Mouse (Mus musculus): Measurements from ENCODE around the gene Prr12. TPM values are rescaled to one million over a fixed set of nuclear protein-coding genes. Genes with fewer than 3 reads are reported as not detected.
A peak's percentile ranks its signal among the peaks of the same experiment; 100 is the strongest.

Gene Prr12
- polyA plus RNA-seq, 1 experiment from 2014 or later: 15.0 TPM

DNA sequence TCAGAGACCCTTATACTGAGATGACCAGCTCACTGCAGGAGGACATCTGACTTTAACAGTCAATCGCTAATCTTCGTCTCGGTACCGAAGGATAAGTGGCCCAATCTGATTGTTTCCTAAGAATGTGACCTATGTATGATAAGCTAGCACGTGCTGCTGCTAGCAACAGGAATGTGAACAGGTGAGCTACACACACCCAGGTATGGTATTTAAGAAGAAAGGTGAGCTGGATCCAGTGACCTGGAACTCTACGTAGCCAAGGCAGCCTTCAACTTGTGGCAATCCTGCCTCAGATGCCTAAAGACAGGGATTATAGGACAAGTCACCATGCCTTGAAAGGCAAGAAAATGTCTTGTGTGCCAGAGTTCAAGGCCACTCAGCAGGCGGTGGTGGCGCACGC lies 14.3 kb downstream of the Prr12 start:
- 93% methylated on average over 9 of the region's 9 CpGs for WGBS
- Histone ChIP-seq H3K4me1 (replicated peaks; ENCODE audit: control insufficient read depth, insufficient read depth, low read length) (no peaks in the 10 kb centered on the region), H3K36me3 (ENCODE audit: control insufficient read depth, insufficient read depth, low read length) (peaks cover 100% of the 10 kb centered on the region), H3K4me2 (ENCODE audit: low read length) (no peak overlapping the region), H3K27me3 (replicated peaks; ENCODE audit: control insufficient read depth, insufficient read depth, low read length) (no peaks in the 10 kb centered on the region), H3K9ac (ENCODE audit: low read length) (no peak overlapping the region), H3K9me3 (ENCODE audit: control insufficient read depth, low read length) (no peaks in the 10 kb centered on the region), H3K4me3 (ENCODE audit: low read depth, low read length) (no peak overlapping the region), H3K27ac (ENCODE audit: low read depth) (no peak overlapping the region)
- ATAC-seq (replicated peaks; ENCODE audit: low FRiP score, low TSS enrichment, low read depth) (no peak), DNase-seq (ENCODE audit: low spot score) (no peak)

- no peaks in the 10 kb centered on the region for H3K27me3 ChIP-seq (replicated peaks; ENCODE audit: control insufficient read depth, insufficient read depth, low read length)
- H3K9ac ChIP-seq (ENCODE audit: low read length): no peak overlapping the region
- no peaks in the 10 kb centered on the region for H3K4me1 ChIP-seq (replicated peaks; ENCODE audit: control insufficient read depth, insufficient read depth, low read length)
- DNase-seq (ENCODE audit: low spot score) (peak; percentile 69), ATAC-seq (replicated peaks; ENCODE audit: low FRiP score, low TSS enrichment, low read depth) (no peak)
- peaks cover 100% of the 10 kb centered on the region for H3K36me3 ChIP-seq (ENCODE audit: control insufficient read depth, insufficient read depth, low read length)
- H3K9me3 ChIP-seq (ENCODE audit: control insufficient read depth, low read length): no peaks in the 10 kb centered on the region
- H3K4me3 ChIP-seq (ENCODE audit: low read depth, low read length): no peak overlapping the region
- no peak overlapping the region for H3K27ac ChIP-seq (ENCODE audit: low read depth)
- 71% methylated on average over 7 of the region's 7 CpGs for WGBS
- H3K4me2 ChIP-seq (ENCODE audit: low read length): no peak overlapping the region
Measured at GRCm38 (mm10) chr7:45037720-45038361, 14.8 kb downstream of the Prr12 start.

GRCm38 (mm10) chr7:45036702-45037101 lies 16.0 kb downstream of the Prr12 start:
- no peak overlapping the region for H3K4me3 ChIP-seq (ENCODE audit: low read depth, low read length)
- no peak overlapping the region for H3K27ac ChIP-seq (ENCODE audit: low read depth)
- H3K4me2 ChIP-seq (ENCODE audit: low read length): no peak overlapping the region
- H3K36me3 ChIP-seq (ENCODE audit: control insufficient read depth, insufficient read depth, low read length): peaks cover 100% of the 10 kb centered on the region
- no peaks in the 10 kb centered on the region for H3K4me1 ChIP-seq (replicated peaks; ENCODE audit: control insufficient read depth, insufficient read depth, low read length)
- H3K27me3 ChIP-seq (replicated peaks; ENCODE audit: control insufficient read depth, insufficient read depth, low read length): no peaks in the 10 kb centered on the region
- H3K9ac ChIP-seq (ENCODE audit: low read length): no peak overlapping the region
- H3K9me3 ChIP-seq (ENCODE audit: control insufficient read depth, low read length): no peaks in the 10 kb centered on the region
- 78% methylated on average over 11 of the region's 11 CpGs for WGBS
- DNase-seq (ENCODE audit: low spot score) (no peak), ATAC-seq (replicated peaks; ENCODE audit: low FRiP score, low TSS enrichment, low read depth) (no peak)

DNA sequence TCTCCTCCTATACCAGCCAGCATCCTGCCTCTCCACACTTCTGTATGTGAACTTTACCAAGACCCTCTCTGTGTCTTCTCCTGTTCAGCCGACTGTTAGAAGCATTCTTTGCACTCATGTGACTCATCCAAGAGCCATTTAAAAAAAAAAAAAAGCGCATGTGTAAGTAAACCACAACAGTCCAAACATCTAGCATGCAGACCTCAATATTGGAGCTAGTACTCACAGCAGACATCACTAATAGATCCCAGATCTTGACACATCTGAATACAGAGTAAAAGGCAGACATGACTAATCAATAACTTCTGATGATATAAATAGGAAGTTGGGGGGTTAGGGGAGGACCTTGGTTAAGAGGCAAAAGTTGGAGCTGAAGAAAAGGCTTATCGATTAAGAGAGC lies 17.1 kb downstream of the Prr12 start:
- H3K9ac ChIP-seq (ENCODE audit: low read length): no peak overlapping the region
- H3K4me1 ChIP-seq (replicated peaks; ENCODE audit: control insufficient read depth, insufficient read depth, low read length): no peaks in the 10 kb centered on the region
- no peak for DNase-seq (ENCODE audit: low spot score)
- no peak overlapping the region for H3K27ac ChIP-seq (ENCODE audit: low read depth)
- 90% methylated on average over 3 of the region's 3 CpGs for WGBS
- H3K4me3 ChIP-seq (ENCODE audit: low read depth, low read length): no peak overlapping the region
- peaks cover 100% of the 10 kb centered on the region for H3K36me3 ChIP-seq (ENCODE audit: control insufficient read depth, insufficient read depth, low read length)
- H3K9me3 ChIP-seq (ENCODE audit: control insufficient read depth, low read length): no peaks in the 10 kb centered on the region
- no peaks in the 10 kb centered on the region for H3K27me3 ChIP-seq (replicated peaks; ENCODE audit: control insufficient read depth, insufficient read depth, low read length)
- no peak for ATAC-seq (replicated peaks; ENCODE audit: low FRiP score, low TSS enrichment, low read depth)
- H3K4me2 ChIP-seq (ENCODE audit: low read length): no peak overlapping the region

DNA sequence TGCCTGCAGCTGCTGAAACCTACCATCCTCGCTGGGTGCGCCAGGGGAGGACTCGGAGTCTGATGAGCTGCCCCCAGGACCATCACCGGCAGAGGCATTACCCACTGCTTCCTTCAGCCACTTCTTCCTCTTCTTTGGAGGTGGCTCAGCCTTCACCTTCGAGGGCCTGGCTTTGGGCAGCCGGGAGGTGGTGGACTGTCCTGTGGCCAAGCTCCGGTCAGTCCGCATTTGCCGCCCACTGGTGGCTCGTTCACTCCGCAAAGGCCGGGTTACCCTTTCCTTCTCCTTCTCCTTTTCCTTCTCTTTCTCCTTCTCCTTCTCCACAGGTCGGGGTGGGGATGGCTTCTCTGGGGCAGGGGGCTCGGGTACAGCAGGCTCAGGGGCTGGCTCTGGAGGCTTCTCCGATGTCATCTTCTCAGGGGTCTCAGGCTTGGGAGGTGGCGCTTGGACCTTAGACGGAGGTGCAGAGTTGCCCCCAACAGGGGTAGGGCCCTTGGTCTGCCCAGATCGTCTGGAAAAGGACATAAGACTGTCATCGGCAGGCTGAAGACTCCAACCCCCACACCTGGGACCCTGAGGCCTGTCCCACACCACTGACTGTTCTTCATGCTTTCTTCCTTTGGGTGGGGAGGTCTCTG lies 18.8 kb downstream of the Prr12 start:
- 95% methylated on average over 19 of the region's 19 CpGs for WGBS
- H3K27ac ChIP-seq (ENCODE audit: low read depth): no peak overlapping the region
- H3K4me2 ChIP-seq (ENCODE audit: low read length): no peak overlapping the region
- H3K4me1 ChIP-seq (replicated peaks; ENCODE audit: control insufficient read depth, insufficient read depth, low read length): no peaks in the 10 kb centered on the region
- H3K9me3 ChIP-seq (ENCODE audit: control insufficient read depth, low read length): no peaks in the 10 kb centered on the region
- DNase-seq (ENCODE audit: low spot score) (no peak), ATAC-seq (replicated peaks; ENCODE audit: low FRiP score, low TSS enrichment, low read depth) (no peak)
- no peak overlapping the region for H3K9ac ChIP-seq (ENCODE audit: low read length)
- no peaks in the 10 kb centered on the region for H3K27me3 ChIP-seq (replicated peaks; ENCODE audit: control insufficient read depth, insufficient read depth, low read length)
- no peak overlapping the region for H3K4me3 ChIP-seq (ENCODE audit: low read depth, low read length)
- H3K36me3 ChIP-seq (ENCODE audit: control insufficient read depth, insufficient read depth, low read length): peaks cover 100% of the 10 kb centered on the region

DNA sequence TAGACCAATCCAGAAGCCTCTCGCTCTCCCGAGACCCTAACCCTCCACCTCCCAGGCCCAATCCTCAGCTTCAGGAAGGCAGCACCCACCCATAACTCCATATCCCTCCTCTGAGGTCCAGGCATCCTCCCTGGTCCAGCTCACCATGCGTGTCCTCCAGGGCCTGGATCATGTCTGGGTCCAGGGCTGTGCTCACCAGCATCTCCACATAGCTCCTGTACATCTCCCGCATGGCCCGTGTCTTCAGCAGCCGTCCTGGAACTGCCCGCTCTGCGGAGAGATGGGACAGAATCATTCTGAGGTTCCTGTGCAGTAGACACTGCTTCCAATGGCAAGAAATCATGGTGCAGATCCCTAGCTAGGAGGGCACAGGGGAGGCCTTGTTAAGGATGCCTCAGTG lies 21.8 kb downstream of the Prr12 start:
- Histone ChIP-seq H3K27me3 (replicated peaks; ENCODE audit: control insufficient read depth, insufficient read depth, low read length) (no peaks in the 10 kb centered on the region), H3K4me3 (ENCODE audit: low read depth, low read length) (no peak overlapping the region), H3K27ac (ENCODE audit: low read depth) (no peak overlapping the region), H3K9me3 (ENCODE audit: control insufficient read depth, low read length) (no peaks in the 10 kb centered on the region), H3K4me1 (replicated peaks; ENCODE audit: control insufficient read depth, insufficient read depth, low read length) (no peaks in the 10 kb centered on the region), H3K9ac (ENCODE audit: low read length) (no peak overlapping the region), H3K4me2 (ENCODE audit: low read length) (no peak overlapping the region), H3K36me3 (ENCODE audit: control insufficient read depth, insufficient read depth, low read length) (peaks cover 92% of the 10 kb centered on the region)
- DNase-seq (ENCODE audit: low spot score): no peak
- 93% methylated on average over 8 of the region's 8 CpGs for WGBS
- ATAC-seq (replicated peaks; ENCODE audit: low FRiP score, low TSS enrichment, low read depth): no peak

GRCm38 (mm10) chr7:45029995-45030394 lies 22.7 kb downstream of the Prr12 start:
- no peaks in the 10 kb centered on the region for H3K9me3 ChIP-seq (ENCODE audit: control insufficient read depth, low read length)
- H3K4me1 ChIP-seq (replicated peaks; ENCODE audit: control insufficient read depth, insufficient read depth, low read length): no peaks in the 10 kb centered on the region
- DNase-seq (ENCODE audit: low spot score) (no peak), ATAC-seq (replicated peaks; ENCODE audit: low FRiP score, low TSS enrichment, low read depth) (no peak)
- no peak overlapping the region for H3K27ac ChIP-seq (ENCODE audit: low read depth)
- no peak overlapping the region for H3K4me2 ChIP-seq (ENCODE audit: low read length)
- H3K27me3 ChIP-seq (replicated peaks; ENCODE audit: control insufficient read depth, insufficient read depth, low read length): no peaks in the 10 kb centered on the region
- no peak overlapping the region for H3K4me3 ChIP-seq (ENCODE audit: low read depth, low read length)
- no peak overlapping the region for H3K9ac ChIP-seq (ENCODE audit: low read length)
- 89% methylated on average over 6 of the region's 6 CpGs for WGBS
- H3K36me3 ChIP-seq (ENCODE audit: control insufficient read depth, insufficient read depth, low read length): peaks cover 83% of the 10 kb centered on the region

DNA sequence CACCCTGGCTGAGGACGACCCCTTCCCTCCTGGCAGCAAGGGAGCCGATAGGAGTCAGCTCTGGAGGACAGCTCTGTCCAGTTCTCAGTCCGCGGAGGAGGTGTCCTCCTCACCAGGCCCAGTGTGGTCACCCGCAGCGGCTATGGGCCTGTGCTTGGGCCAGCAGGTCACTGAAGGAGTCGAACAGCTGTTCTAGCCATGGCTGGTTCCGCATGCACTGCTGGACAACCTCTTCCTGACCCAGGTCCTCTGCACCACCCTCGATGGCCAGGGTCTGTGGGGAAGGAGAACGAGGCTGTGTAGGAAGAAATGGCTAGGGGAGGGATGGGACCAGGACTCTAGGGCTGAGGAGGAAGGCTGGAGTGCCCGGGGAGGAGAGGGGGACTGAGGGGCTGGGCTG lies 24.3 kb downstream of the Prr12 start:
- H3K36me3 ChIP-seq (ENCODE audit: control insufficient read depth, insufficient read depth, low read length): peaks cover 67% of the 10 kb centered on the region
- 82% methylated on average over 11 of the region's 11 CpGs for WGBS
- no peaks in the 10 kb centered on the region for H3K9me3 ChIP-seq (ENCODE audit: control insufficient read depth, low read length)
- H3K4me1 ChIP-seq (replicated peaks; ENCODE audit: control insufficient read depth, insufficient read depth, low read length): no peaks in the 10 kb centered on the region
- DNase-seq (ENCODE audit: low spot score) (no peak), ATAC-seq (replicated peaks; ENCODE audit: low FRiP score, low TSS enrichment, low read depth) (no peak)
- H3K4me3 ChIP-seq (ENCODE audit: low read depth, low read length): no peak overlapping the region
- H3K27me3 ChIP-seq (replicated peaks; ENCODE audit: control insufficient read depth, insufficient read depth, low read length): no peaks in the 10 kb centered on the region
- H3K4me2 ChIP-seq (ENCODE audit: low read length): no peak overlapping the region
- H3K27ac ChIP-seq (ENCODE audit: low read depth): no peak overlapping the region
- no peak overlapping the region for H3K9ac ChIP-seq (ENCODE audit: low read length)

DNA sequence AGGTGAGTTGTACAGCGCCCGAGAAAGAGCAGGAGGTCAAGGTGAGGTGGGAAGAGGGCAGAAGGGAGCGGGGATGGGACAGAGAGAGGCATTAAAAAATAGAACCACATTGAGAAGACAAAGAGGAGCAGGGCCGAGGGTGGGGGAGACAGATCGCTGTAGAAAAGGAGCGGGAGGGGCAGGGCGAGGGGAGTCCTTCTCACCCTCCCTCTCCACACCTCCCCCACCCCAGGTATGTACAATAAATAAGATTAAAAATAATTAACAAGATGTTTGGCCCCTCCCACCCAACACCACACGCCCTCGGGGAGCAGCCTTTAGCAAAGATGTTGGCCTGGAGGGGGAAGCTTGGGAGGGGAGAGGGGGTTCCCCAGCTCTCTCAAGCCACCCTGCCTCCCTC lies 24.9 kb downstream of the Prr12 start:
- Histone ChIP-seq H3K4me3 (ENCODE audit: low read depth, low read length) (no peak overlapping the region), H3K4me1 (replicated peaks; ENCODE audit: control insufficient read depth, insufficient read depth, low read length) (no peaks in the 10 kb centered on the region), H3K9ac (ENCODE audit: low read length) (no peak overlapping the region), H3K36me3 (ENCODE audit: control insufficient read depth, insufficient read depth, low read length) (peaks cover 61% of the 10 kb centered on the region), H3K27ac (ENCODE audit: low read depth) (no peak overlapping the region), H3K9me3 (ENCODE audit: control insufficient read depth, low read length) (no peaks in the 10 kb centered on the region), H3K27me3 (replicated peaks; ENCODE audit: control insufficient read depth, insufficient read depth, low read length) (no peaks in the 10 kb centered on the region), H3K4me2 (ENCODE audit: low read length) (no peak overlapping the region)
- 90% methylated on average over 9 of the region's 9 CpGs for WGBS
- no peak for ATAC-seq (replicated peaks; ENCODE audit: low FRiP score, low TSS enrichment, low read depth)
- DNase-seq (ENCODE audit: low spot score): no peak

All from intestine, embryonic 14.5 days (tissue).